Mouse (Mus musculus): Measurements from ENCODE around the gene Sema3d. TPM values are rescaled to one million over a fixed set of nuclear protein-coding genes. Genes with fewer than 3 reads are reported as not detected.

Sema3d gene
- polyA plus RNA-seq, 1 experiment from 2014 or later = 1.7 TPM

DNA sequence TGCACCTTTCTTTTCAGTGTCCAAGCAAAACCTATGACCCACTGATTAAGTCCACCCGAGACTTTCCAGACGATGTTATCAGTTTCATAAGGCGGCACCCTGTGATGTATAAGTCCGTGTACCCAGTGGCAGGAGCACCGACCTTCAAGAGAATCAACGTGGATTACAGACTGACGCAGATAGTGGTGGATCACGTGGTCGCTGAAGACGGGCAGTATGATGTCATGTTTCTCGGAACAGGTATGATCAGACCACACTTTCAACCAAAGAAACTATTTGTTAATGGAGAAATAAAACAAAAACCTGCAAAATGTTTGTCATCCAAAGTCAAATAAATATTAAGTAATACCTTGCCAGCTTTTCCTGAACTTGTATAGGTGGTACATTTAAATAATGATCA lies 179.9 kb downstream of the Sema3d start:
- Histone ChIP-seq H3K4me2 (ENCODE audit: low read length) (no peak overlapping the region), H3K36me3 (ENCODE audit: control insufficient read depth, insufficient read depth, low read length) (no peaks in the 10 kb centered on the region), H3K9ac (replicated peaks; ENCODE audit: low read length) (no peak overlapping the region), H3K4me1 (ENCODE audit: control insufficient read depth, insufficient read depth, low read length) (no peaks in the 10 kb centered on the region), H3K4me3 (replicated peaks; ENCODE audit: low read depth, low read length) (no peak overlapping the region), H3K9me3 (ENCODE audit: control insufficient read depth, low read length) (no peaks in the 10 kb centered on the region), H3K27ac (replicated peaks; ENCODE audit: low read depth, low read length) (no peak overlapping the region), H3K27me3 (ENCODE audit: control insufficient read depth, insufficient read depth, low read length) (no peaks in the 10 kb centered on the region)
- DNase-seq (no peak), ATAC-seq (ENCODE audit: low FRiP score, low TSS enrichment) (no peak)
- WGBS = 89% methylated on average over 11 of the region's 11 CpGs

DNA sequence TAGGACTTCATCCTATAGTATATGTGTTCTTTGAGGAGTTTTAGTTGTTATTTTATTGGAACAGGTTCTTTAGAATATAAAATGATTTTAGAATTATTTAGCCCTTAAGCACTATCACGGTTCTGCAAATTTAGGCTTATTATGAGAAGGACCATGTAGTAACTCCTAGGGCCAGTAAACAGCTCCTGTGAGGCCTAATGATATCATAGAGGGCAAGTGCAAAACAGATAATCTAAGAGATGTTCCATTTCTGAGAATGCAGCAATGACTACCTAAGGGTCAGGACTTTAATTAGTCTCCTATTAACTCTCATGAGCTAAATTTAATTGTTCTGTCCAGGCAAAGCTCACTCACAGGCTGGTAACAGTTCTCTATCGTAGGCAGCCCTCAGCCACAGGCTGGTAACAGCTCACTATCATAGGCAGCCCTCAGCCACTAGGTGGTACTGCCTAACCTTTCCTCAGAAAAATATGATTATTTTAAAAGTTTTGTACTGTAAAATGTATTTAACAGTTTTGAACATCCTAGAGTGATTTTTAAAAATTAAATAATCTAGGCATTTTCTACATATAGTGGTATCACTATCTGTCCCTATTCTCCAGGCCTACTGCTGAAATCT lies 181.5 kb downstream of the Sema3d start:
- ATAC-seq (ENCODE audit: low FRiP score, low TSS enrichment) (peak; percentile 73; the same call in 1 of the 2 replicates), DNase-seq (peak; percentile 77)
- no peak overlapping the region for H3K4me2 ChIP-seq (ENCODE audit: low read length)
- H3K4me1 ChIP-seq (ENCODE audit: control insufficient read depth, insufficient read depth, low read length) = no peaks in the 10 kb centered on the region
- no peak overlapping the region for H3K4me3 ChIP-seq (replicated peaks; ENCODE audit: low read depth, low read length)
- H3K27me3 ChIP-seq (ENCODE audit: control insufficient read depth, insufficient read depth, low read length) = no peaks in the 10 kb centered on the region
- no peak overlapping the region for H3K9ac ChIP-seq (replicated peaks; ENCODE audit: low read length)
- H3K27ac ChIP-seq (replicated peaks; ENCODE audit: low read depth, low read length) = no peak overlapping the region
- 53% methylated on average over 2 of the region's 2 CpGs for WGBS
- H3K9me3 ChIP-seq (ENCODE audit: control insufficient read depth, low read length) = no peaks in the 10 kb centered on the region
- no peaks in the 10 kb centered on the region for H3K36me3 ChIP-seq (ENCODE audit: control insufficient read depth, insufficient read depth, low read length)

DNA sequence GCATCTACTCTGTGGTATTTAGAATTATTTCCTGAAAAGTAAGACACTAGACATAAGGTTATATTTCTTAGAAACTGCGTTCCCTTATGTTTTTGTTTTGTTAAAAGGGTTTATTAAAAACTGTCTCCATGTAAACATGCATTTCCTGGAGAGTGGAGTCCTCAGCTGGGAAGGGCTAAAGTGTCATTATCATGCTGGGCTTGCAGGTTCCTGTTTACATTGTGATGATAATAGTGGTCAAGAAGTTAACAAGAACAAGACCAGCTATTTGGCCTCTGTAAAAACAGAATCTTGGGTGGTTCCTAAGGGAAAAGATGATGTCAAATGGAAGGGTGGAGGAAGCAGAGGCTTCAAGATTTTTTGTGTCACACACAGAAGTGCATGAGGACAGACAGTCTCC lies 183.4 kb downstream of the Sema3d start:
- WGBS = 85% methylated on average over 1 of the region's 1 CpGs
- no peak overlapping the region for H3K4me2 ChIP-seq (ENCODE audit: low read length)
- no peak for DNase-seq
- H3K9ac ChIP-seq (replicated peaks; ENCODE audit: low read length) = no peak overlapping the region
- no peak for ATAC-seq (ENCODE audit: low FRiP score, low TSS enrichment)
- H3K27me3 ChIP-seq (ENCODE audit: control insufficient read depth, insufficient read depth, low read length) = no peaks in the 10 kb centered on the region
- no peak overlapping the region for H3K27ac ChIP-seq (replicated peaks; ENCODE audit: low read depth, low read length)
- H3K9me3 ChIP-seq (ENCODE audit: control insufficient read depth, low read length) = no peaks in the 10 kb centered on the region
- no peaks in the 10 kb centered on the region for H3K36me3 ChIP-seq (ENCODE audit: control insufficient read depth, insufficient read depth, low read length)
- H3K4me3 ChIP-seq (replicated peaks; ENCODE audit: low read depth, low read length) = no peak overlapping the region
- H3K4me1 ChIP-seq (ENCODE audit: control insufficient read depth, insufficient read depth, low read length) = no peaks in the 10 kb centered on the region

DNA sequence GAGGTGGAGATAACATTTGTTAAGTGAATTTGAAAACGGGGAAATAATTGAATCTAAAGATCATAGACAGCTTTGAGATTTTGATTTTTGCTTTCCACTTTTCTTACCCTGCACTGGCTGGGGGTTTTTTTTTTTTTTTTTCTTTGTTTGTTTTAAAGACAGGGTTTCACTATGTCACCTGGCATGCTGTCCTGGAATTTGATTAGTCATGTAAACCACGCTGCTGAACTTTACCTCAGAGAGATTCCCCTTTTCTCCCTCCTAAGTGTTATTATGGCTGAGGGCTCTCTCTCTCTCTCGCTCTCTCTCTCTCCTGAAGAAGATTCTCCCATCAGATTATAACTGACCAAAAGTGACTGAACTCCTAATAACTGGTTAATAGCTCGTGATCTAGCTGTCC lies 191.4 kb downstream of the Sema3d start:
- DNase-seq (no peak), ATAC-seq (ENCODE audit: low FRiP score, low TSS enrichment) (no peak)
- no peaks in the 10 kb centered on the region for H3K4me1 ChIP-seq (ENCODE audit: control insufficient read depth, insufficient read depth, low read length)
- H3K27me3 ChIP-seq (ENCODE audit: control insufficient read depth, insufficient read depth, low read length) = no peaks in the 10 kb centered on the region
- H3K9me3 ChIP-seq (ENCODE audit: control insufficient read depth, low read length) = no peaks in the 10 kb centered on the region
- H3K27ac ChIP-seq (replicated peaks; ENCODE audit: low read depth, low read length) = no peak overlapping the region
- no peaks in the 10 kb centered on the region for H3K36me3 ChIP-seq (ENCODE audit: control insufficient read depth, insufficient read depth, low read length)
- 80% methylated on average over 4 of the region's 4 CpGs for WGBS
- no peak overlapping the region for H3K9ac ChIP-seq (replicated peaks; ENCODE audit: low read length)
- no peak overlapping the region for H3K4me3 ChIP-seq (replicated peaks; ENCODE audit: low read depth, low read length)
- no peak overlapping the region for H3K4me2 ChIP-seq (ENCODE audit: low read length)

DNA sequence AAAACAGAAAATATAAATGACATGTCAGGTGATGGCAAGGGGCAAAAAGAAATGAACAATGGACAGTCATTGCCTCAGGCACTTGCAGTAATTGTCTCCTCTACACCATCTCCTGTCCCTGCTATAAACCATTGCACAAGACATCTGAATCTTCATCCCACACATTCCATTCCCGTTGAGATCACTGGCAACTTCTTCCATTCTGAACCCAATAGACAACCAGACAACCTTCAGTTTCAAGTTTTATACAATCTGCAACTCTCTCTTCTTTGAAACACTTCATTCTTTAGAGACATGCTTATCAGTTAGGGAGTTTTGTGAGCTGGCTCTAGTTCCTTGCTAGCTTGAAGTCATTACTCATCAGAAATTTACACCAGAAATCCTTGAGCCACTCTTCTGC lies 192.1 kb downstream of the Sema3d start:
- H3K9ac ChIP-seq (replicated peaks; ENCODE audit: low read length) = no peak overlapping the region
- no peak overlapping the region for H3K4me3 ChIP-seq (replicated peaks; ENCODE audit: low read depth, low read length)
- ATAC-seq (ENCODE audit: low FRiP score, low TSS enrichment) = no peak
- 71% methylated on average over 1 of the region's 1 CpGs for WGBS
- no peaks in the 10 kb centered on the region for H3K4me1 ChIP-seq (ENCODE audit: control insufficient read depth, insufficient read depth, low read length)
- no peak overlapping the region for H3K27ac ChIP-seq (replicated peaks; ENCODE audit: low read depth, low read length)
- no peak for DNase-seq
- no peaks in the 10 kb centered on the region for H3K36me3 ChIP-seq (ENCODE audit: control insufficient read depth, insufficient read depth, low read length)
- H3K9me3 ChIP-seq (ENCODE audit: control insufficient read depth, low read length) = no peaks in the 10 kb centered on the region
- no peak overlapping the region for H3K4me2 ChIP-seq (ENCODE audit: low read length)
- H3K27me3 ChIP-seq (ENCODE audit: control insufficient read depth, insufficient read depth, low read length) = no peaks in the 10 kb centered on the region

DNA sequence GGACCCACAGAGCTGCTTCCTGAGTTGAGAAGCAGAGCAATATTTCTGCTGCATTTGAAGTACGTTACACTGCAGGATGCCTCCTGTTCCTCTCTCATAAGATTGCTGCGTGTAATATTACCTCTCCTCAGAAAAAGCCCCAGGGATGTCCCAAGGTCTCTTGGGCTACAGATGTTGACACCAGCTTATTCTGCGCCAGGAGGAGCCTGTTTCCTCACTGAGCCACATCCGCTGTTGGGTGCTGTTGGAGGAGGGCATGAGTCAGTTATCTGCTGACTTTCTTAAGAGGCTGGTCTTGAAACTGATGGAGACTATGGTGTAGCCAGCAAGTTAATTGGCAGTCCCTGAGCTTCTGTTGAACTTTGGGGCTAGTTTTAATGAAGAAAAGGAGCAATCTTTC lies 196.6 kb downstream of the Sema3d start:
- Histone ChIP-seq H3K4me3 (replicated peaks; ENCODE audit: low read depth, low read length) (no peak overlapping the region), H3K4me2 (ENCODE audit: low read length) (no peak overlapping the region), H3K36me3 (ENCODE audit: control insufficient read depth, insufficient read depth, low read length) (no peaks in the 10 kb centered on the region), H3K9me3 (ENCODE audit: control insufficient read depth, low read length) (no peaks in the 10 kb centered on the region), H3K27ac (replicated peaks; ENCODE audit: low read depth, low read length) (no peak overlapping the region), H3K27me3 (ENCODE audit: control insufficient read depth, insufficient read depth, low read length) (no peaks in the 10 kb centered on the region), H3K9ac (replicated peaks; ENCODE audit: low read length) (no peak overlapping the region), H3K4me1 (ENCODE audit: control insufficient read depth, insufficient read depth, low read length) (no peaks in the 10 kb centered on the region)
- ATAC-seq (ENCODE audit: low FRiP score, low TSS enrichment) = no peak
- DNase-seq = no peak
- 75% methylated on average over 4 of the region's 4 CpGs for WGBS

DNA sequence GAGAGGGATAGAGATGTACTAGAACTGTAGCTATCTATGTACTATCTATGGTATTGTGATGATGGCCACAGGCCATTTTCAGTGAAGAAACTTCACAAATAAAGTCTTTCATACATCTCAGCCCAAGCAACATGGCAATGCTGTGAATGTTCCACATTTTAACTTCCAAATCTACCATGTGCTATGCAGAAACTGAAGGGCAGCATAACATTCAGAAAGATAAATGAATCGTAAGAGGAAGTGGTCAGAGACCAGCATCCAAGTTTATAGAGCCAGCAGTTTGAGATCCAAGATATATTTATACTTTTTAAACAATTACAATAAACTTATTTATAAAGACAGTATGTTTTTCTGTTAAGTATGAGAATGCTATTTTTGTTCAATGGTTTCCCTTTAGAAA lies 199.4 kb downstream of the Sema3d start:
- 88% methylated on average over 1 of the region's 1 CpGs for WGBS
- ATAC-seq (ENCODE audit: low FRiP score, low TSS enrichment) (no peak), DNase-seq (no peak)
- H3K9ac ChIP-seq (replicated peaks; ENCODE audit: low read length) = no peak overlapping the region
- H3K27me3 ChIP-seq (ENCODE audit: control insufficient read depth, insufficient read depth, low read length) = no peaks in the 10 kb centered on the region
- no peak overlapping the region for H3K4me3 ChIP-seq (replicated peaks; ENCODE audit: low read depth, low read length)
- no peaks in the 10 kb centered on the region for H3K36me3 ChIP-seq (ENCODE audit: control insufficient read depth, insufficient read depth, low read length)
- no peaks in the 10 kb centered on the region for H3K4me1 ChIP-seq (ENCODE audit: control insufficient read depth, insufficient read depth, low read length)
- no peak overlapping the region for H3K4me2 ChIP-seq (ENCODE audit: low read length)
- H3K27ac ChIP-seq (replicated peaks; ENCODE audit: low read depth, low read length) = no peak overlapping the region
- no peaks in the 10 kb centered on the region for H3K9me3 ChIP-seq (ENCODE audit: control insufficient read depth, low read length)

DNA sequence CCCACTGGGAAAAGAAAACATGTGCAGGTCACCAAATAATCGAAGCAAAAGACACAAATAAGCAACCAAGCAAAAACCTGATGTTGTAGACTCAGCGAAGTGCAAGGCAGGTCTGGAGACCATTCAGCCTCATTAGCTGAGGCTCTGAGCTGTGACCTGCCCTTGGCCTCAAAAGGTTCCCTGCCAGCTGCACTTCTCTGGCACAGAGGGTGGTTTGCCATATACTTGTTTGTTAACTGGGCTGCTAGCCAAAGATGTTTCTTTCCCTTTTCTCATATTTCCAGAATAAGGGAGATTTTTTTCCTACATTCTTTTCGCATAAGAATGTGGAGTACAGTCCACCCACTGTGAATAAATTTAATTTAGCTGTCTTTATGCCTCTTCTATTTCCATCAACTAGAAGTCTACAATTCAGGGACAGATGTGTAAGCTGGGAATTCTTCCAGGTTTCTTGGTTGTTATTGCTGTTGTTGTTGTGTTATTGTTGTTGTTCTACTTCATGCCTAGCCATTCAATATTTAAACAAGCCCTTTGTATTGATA lies 200.2 kb downstream of the Sema3d start:
- Histone ChIP-seq H3K36me3 (ENCODE audit: control insufficient read depth, insufficient read depth, low read length) (no peaks in the 10 kb centered on the region), H3K9me3 (ENCODE audit: control insufficient read depth, low read length) (no peaks in the 10 kb centered on the region), H3K4me1 (ENCODE audit: control insufficient read depth, insufficient read depth, low read length) (no peaks in the 10 kb centered on the region), H3K27me3 (ENCODE audit: control insufficient read depth, insufficient read depth, low read length) (no peaks in the 10 kb centered on the region), H3K9ac (replicated peaks; ENCODE audit: low read length) (no peak overlapping the region), H3K27ac (replicated peaks; ENCODE audit: low read depth, low read length) (no peak overlapping the region), H3K4me3 (replicated peaks; ENCODE audit: low read depth, low read length) (no peak overlapping the region), H3K4me2 (ENCODE audit: low read length) (no peak overlapping the region)
- ATAC-seq (ENCODE audit: low FRiP score, low TSS enrichment) = no peak
- 76% methylated on average over 3 of the region's 3 CpGs for WGBS
- no peak for DNase-seq

DNA sequence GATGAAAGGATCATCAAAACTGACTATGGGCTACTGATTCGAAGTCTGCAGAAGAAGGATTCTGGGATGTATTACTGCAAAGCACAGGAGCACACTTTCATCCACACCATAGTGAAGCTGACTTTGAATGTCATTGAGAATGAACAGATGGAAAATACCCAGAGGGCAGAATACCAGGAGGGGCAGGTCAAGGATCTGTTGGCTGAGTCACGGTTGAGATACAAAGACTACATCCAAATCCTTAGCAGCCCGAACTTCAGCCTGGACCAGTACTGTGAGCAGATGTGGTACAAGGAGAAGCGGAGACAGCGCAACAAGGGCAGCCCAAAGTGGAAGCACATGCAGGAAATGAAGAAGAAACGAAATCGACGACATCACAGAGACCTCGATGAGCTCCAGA lies 201.7 kb downstream of the Sema3d start:
- Histone ChIP-seq H3K27me3 (ENCODE audit: control insufficient read depth, insufficient read depth, low read length) (no peaks in the 10 kb centered on the region), H3K9ac (replicated peaks; ENCODE audit: low read length) (no peak overlapping the region), H3K4me1 (ENCODE audit: control insufficient read depth, insufficient read depth, low read length) (no peaks in the 10 kb centered on the region), H3K36me3 (ENCODE audit: control insufficient read depth, insufficient read depth, low read length) (no peaks in the 10 kb centered on the region), H3K9me3 (ENCODE audit: control insufficient read depth, low read length) (no peaks in the 10 kb centered on the region), H3K4me3 (replicated peaks; ENCODE audit: low read depth, low read length) (no peak overlapping the region), H3K27ac (replicated peaks; ENCODE audit: low read depth, low read length) (no peak overlapping the region), H3K4me2 (ENCODE audit: low read length) (no peak overlapping the region)
- WGBS = 89% methylated on average over 9 of the region's 9 CpGs
- DNase-seq (no peak), ATAC-seq (ENCODE audit: low FRiP score, low TSS enrichment) (no peak)

Data from midbrain, embryonic 14.5 days (tissue).